Mouse (Mus musculus) liver, adult 2 months (tissue): ENCODE measurements around the gene Nell2.

Experiments
- CTCF ChIP-seq: fragments of 200-500 bp; IDR thresholded peaks from 2 replicates; pipeline ENCODE4 v1.5.1; 2011; ENCODE audit warnings: low read depth, low read length, control low read depth
- POLR2A ChIP-seq: fragments of 200-500 bp; IDR thresholded peaks from 2 replicates; pipeline ENCODE4 v1.6.1; 2011; ENCODE audit warnings: low read length, control low read depth; ENCODE audit not compliant: insufficient read depth; ENCODE audit errors: extremely low read depth

DNA sequence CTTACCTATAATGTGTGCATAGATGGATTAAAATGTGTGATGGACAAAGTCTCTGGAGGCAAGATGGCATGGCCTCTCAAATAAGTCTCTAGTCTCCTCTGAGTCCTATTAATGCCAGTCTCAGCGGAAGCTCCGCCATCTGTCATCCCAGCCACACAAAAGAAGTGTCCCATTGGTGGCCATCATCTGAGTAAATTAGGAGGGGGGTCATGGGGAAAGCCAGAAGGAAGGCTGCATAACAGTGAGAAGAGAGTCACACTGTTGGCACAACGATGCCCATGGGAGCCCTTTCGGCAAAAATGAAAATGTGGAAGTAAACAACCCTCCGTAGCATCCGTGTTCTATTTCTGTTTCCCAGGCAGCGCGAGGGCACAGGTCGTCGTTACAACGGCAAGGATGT, 446.7 kb downstream of the Nell2 start:
- no peak for TF ChIP-seq CTCF
- TF ChIP-seq POLR2A = no peak
